Mouse (Mus musculus) spleen, adult 2 months (tissue): ENCODE measurements around the gene Lpo.

Experiments
- CTCF ChIP-seq: fragments of 200-500 bp; IDR thresholded peaks from 2 replicates; pipeline ENCODE4 v1.5.1; 2011; ENCODE audit warnings: mild to moderate bottlenecking, inconsistent platforms; ENCODE audit not compliant: insufficient read depth, insufficient read length, insufficient replicate concordance; ENCODE audit errors: extremely low read depth
- POLR2A ChIP-seq: fragments of 200-500 bp; IDR thresholded peaks from 2 replicates; pipeline ENCODE4 v1.6.1; 2011; ENCODE audit warnings: low read depth, low read length, inconsistent platforms

- TF ChIP-seq CTCF (no peak), POLR2A (no peak)
Observed at GRCm38 (mm10) chr11:87772354-87772753, 55.7 kb downstream of the Lpo start.
